Mouse (Mus musculus) intestine, embryonic 15.5 days (tissue): ENCODE data around the gene Slc39a12. TPM values are rescaled to one million over a fixed set of nuclear protein-coding genes. Genes with fewer than 3 reads are reported as not detected.

ENCODE experiments used
- ATAC-seq: fragments of 200-750 bp; cut with Nextera tagmentation; 2 replicates; pipeline ENCODE4 v1.8.0; 2017; ENCODE audit warnings: moderate TSS enrichment, moderate library complexity
- H3K27ac ChIP-seq: fragments of 300-500 bp; sonication (generic); 2 replicates; pipeline ENCODE4 v1.5.1; 2015; ENCODE audit warnings: mild to moderate bottlenecking, inconsistent platforms
- H3K27me3 ChIP-seq: fragments of 300-500 bp; sonication (generic); replicated peaks from 2 replicates; pipeline ENCODE4 v1.6.1; 2015; ENCODE audit warnings: inconsistent platforms
- H3K36me3 ChIP-seq: fragments of 300-500 bp; sonication (generic); 2 replicates; pipeline ENCODE4 v1.6.1; 2015; ENCODE audit warnings: inconsistent platforms
- H3K4me1 ChIP-seq: fragments of 300-500 bp; sonication (generic); replicated peaks from 2 replicates; pipeline ENCODE4 v1.6.1; 2015; ENCODE audit warnings: inconsistent platforms
- H3K4me2 ChIP-seq: fragments of 300-500 bp; sonication (generic); replicated peaks from 2 replicates; pipeline ENCODE4 v1.6.1; 2015; ENCODE audit warnings: mild to moderate bottlenecking, inconsistent platforms
- H3K4me3 ChIP-seq: fragments of 300-500 bp; sonication (generic); replicated peaks from 2 replicates; pipeline ENCODE4 v1.5.1; 2015; ENCODE audit warnings: inconsistent platforms
- H3K9ac ChIP-seq: fragments of 300-500 bp; sonication (generic); 2 replicates; pipeline ENCODE4 v1.6.1; 2015; ENCODE audit warnings: inconsistent platforms
- H3K9me3 ChIP-seq: fragments of 300-500 bp; sonication (generic); 2 replicates; pipeline ENCODE4 v1.6.1; 2016; ENCODE audit warnings: inconsistent platforms
- WGBS: fragments of 180-500 bp; shearing (Covaris S2); methylation state at CpG from one replicate; pipeline ENCODE4 v1.1.7; 2015; 5-methylcytosine and 5-hydroxymethylcytosine counted together
- polyA plus RNA-seq: library from polyadenylated mRNA; unstranded; fragments of >200 nt; fragmentation: Nextera tagmentation; extraction: Ambion mirVana; gene quantifications from 2 replicates; pipeline ENCODE4 v1.2.1, GENCODE M21; 2015

Slc39a12 gene
- polyA plus RNA-seq, 1 experiment from 2014 or later = not detected

- H3K9me3 ChIP-seq = no peaks in the 10 kb centered on the region
- H3K36me3 ChIP-seq = no peaks in the 10 kb centered on the region
- H3K27ac ChIP-seq = no peak overlapping the region
- no peak; the same call in 1 of the 2 replicates for ATAC-seq
- no peak overlapping the region for H3K9ac ChIP-seq
- WGBS = 13% methylated on average over 3 of the region's 3 CpGs
- H3K4me3 ChIP-seq = no peak overlapping the region
- no peak overlapping the region for H3K4me2 ChIP-seq
- H3K4me1 ChIP-seq = no peaks in the 10 kb centered on the region
- H3K27me3 ChIP-seq = no peaks in the 10 kb centered on the region
Observed at GRCm38 (mm10) chr2:14502482-14502881, 114.4 kb downstream of the Slc39a12 start.

- H3K27me3 ChIP-seq = no peaks in the 10 kb centered on the region
- H3K9me3 ChIP-seq = no peaks in the 10 kb centered on the region
- H3K9ac ChIP-seq = no peak overlapping the region
- H3K27ac ChIP-seq = no peak overlapping the region
- no peak overlapping the region for H3K4me3 ChIP-seq
- WGBS = 71% methylated on average over 5 of the region's 5 CpGs
- no peak for ATAC-seq
- H3K36me3 ChIP-seq = no peaks in the 10 kb centered on the region
- no peak overlapping the region for H3K4me2 ChIP-seq
- H3K4me1 ChIP-seq = no peaks in the 10 kb centered on the region
Observed at GRCm38 (mm10) chr2:14518237-14518636, 130.1 kb downstream of the Slc39a12 start.

- WGBS = 89% methylated on average over 3 of the region's 3 CpGs
- ATAC-seq = no peak
- Histone ChIP-seq H3K4me1 (no peaks in the 10 kb centered on the region), H3K9me3 (no peaks in the 10 kb centered on the region), H3K27me3 (no peaks in the 10 kb centered on the region), H3K4me3 (no peak overlapping the region), H3K36me3 (no peaks in the 10 kb centered on the region), H3K27ac (no peak overlapping the region), H3K4me2 (no peak overlapping the region), H3K9ac (no peak overlapping the region)
Observed at GRCm38 (mm10) chr2:14534325-14535077, 146.4 kb downstream of the Slc39a12 start.

- no peak overlapping the region for H3K4me2 ChIP-seq
- H3K4me1 ChIP-seq = no peaks in the 10 kb centered on the region
- no peak for ATAC-seq
- H3K36me3 ChIP-seq = no peaks in the 10 kb centered on the region
- WGBS = 88% methylated on average over 3 of the region's 3 CpGs
- H3K27me3 ChIP-seq = no peaks in the 10 kb centered on the region
- H3K9ac ChIP-seq = no peak overlapping the region
- no peak overlapping the region for H3K4me3 ChIP-seq
- no peak overlapping the region for H3K27ac ChIP-seq
- no peaks in the 10 kb centered on the region for H3K9me3 ChIP-seq
Observed at GRCm38 (mm10) chr2:14535246-14535671, 147.1 kb downstream of the Slc39a12 start.

- Histone ChIP-seq H3K36me3 (no peaks in the 10 kb centered on the region), H3K27ac (no peak overlapping the region), H3K27me3 (no peaks in the 10 kb centered on the region), H3K4me1 (no peaks in the 10 kb centered on the region), H3K4me2 (no peak overlapping the region), H3K9me3 (no peaks in the 10 kb centered on the region), H3K4me3 (no peak overlapping the region), H3K9ac (no peak overlapping the region)
- no peak for ATAC-seq
- WGBS = 71% methylated on average over 3 of the region's 3 CpGs
Observed at GRCm38 (mm10) chr2:14537781-14538180, 149.7 kb downstream of the Slc39a12 start.

GRCm38 (mm10) chr2:14543355-14543754 lies 155.2 kb downstream of the Slc39a12 start:
- Histone ChIP-seq H3K27me3 (no peaks in the 10 kb centered on the region), H3K27ac (no peak overlapping the region), H3K4me2 (no peak overlapping the region), H3K9me3 (no peaks in the 10 kb centered on the region), H3K9ac (no peak overlapping the region), H3K4me3 (no peak overlapping the region), H3K4me1 (0 out of 2 replicates have a peak, but pooled peaks cover 3% of the 10 kb centered on the region), H3K36me3 (no peaks in the 10 kb centered on the region)
- 36% methylated on average over 3 of the region's 3 CpGs for WGBS
- peak; percentile 20; the same call in 1 of the 2 replicates for ATAC-seq

GRCm38 (mm10) chr2:14543773-14544172 lies 155.7 kb downstream of the Slc39a12 start:
- Histone ChIP-seq H3K27ac (no peak overlapping the region), H3K9me3 (no peaks in the 10 kb centered on the region)

More at GRCm38 (mm10) chr2:14543773-14544172, 155.7 kb downstream of the Slc39a12 start:
- no peaks in the 10 kb centered on the region for H3K36me3 ChIP-seq
- H3K9ac ChIP-seq = no peak overlapping the region
- H3K4me1 ChIP-seq = 0 out of 2 replicates have a peak, but pooled peaks cover 3% of the 10 kb centered on the region
- no peak overlapping the region for H3K4me2 ChIP-seq
- no peaks in the 10 kb centered on the region for H3K27me3 ChIP-seq
- WGBS = 78% methylated on average over 2 of the region's 2 CpGs
- no peak for ATAC-seq
- no peak overlapping the region for H3K4me3 ChIP-seq

Other genes with a start within 250 kb of the Slc39a12 start
- gene Tmem236, start 213.8 kb upstream of the Slc39a12 start, polyA plus RNA-seq = 15.4 and 18.5 TPM in 2 replicates
- 6.5 and 7.0 TPM in 2 replicates for gene Mrc1, start 158.9 kb upstream of the Slc39a12 start, polyA plus RNA-seq
- 1.6 and 2.7 TPM in 2 replicates for gene Cacnb2, start 214.8 kb downstream of the Slc39a12 start, polyA plus RNA-seq